Mouse (Mus musculus): ENCODE data around the gene Gm6096. TPM values are rescaled to one million over a fixed set of nuclear protein-coding genes. Genes with fewer than 3 reads are reported as not detected.

The Gm6096 gene
- total RNA-seq (2023), result not detected

DNA sequence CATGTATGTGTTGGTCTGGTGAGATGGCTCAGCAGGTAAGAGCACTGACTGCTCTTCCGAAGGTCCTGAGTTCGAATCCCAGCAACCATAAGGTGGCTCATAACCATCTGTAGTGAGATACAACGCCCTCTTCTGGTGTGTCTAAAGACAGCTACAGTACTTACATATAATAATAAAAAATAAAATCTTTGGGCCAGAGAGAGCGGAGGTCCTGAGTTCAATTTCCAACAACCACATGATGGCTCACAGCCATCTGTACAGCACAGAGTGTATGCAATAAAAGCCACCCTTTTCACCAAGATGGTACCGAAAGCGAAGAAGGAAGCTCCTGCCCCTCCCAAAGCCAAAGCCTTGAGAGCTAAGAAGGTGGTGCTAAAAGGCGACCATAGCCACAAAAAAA is at the start of gene Gm6096:
Gene Gm6096 (plus strand): TSS at position 301 of the 400 bp plus-strand sequence.

DNA sequence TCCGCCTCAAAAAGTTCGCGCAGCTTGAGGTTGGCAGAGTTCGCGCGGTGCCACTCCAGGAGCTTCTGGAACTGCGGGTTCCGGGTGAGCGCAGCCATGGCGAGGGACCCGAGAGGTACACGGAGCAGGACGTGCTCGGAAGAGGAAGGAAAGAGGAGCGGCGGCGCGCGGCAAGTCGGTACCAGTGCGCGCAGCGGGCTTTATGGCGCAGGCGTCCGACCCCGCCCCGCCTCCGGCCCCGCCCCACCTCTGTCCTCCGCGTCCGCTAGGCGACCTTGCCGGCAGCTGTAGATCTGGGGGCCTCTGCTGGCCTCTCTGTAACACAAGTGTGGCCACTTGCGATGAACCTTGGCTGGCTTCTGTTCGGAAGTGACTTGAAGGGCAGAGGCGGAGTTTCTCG is 20.7 kb upstream of the Gm6096 start, which contains the start of gene Gpi1:
Gene Gpi1 (minus strand): TSS at position 221 of the 400 bp plus-strand sequence.

Other genes starting within 250 kb of the Gm6096 start
- gene Scgb2b27, start 237.1 kb upstream of the Gm6096 start, total RNA-seq (2023), result not detected
- gene Scgb1b27, start 229.6 kb upstream of the Gm6096 start, total RNA-seq (2023), result not detected
- not detected for gene Scgb1b30, start 155.6 kb upstream of the Gm6096 start, total RNA-seq (2023)
- gene Wtip, start 117.8 kb upstream of the Gm6096 start, total RNA-seq (2023), result 1 to 10 TPM; 1.1 to 1.7 TPM
- gene Uba2, start 81.4 kb upstream of the Gm6096 start, total RNA-seq (2023), result 10 to 100 TPM; 53.4 to 55.5 TPM
- gene Pdcd2l, start 54.4 kb upstream of the Gm6096 start, total RNA-seq (2023), result 10 to 100 TPM; 26.0 to 31.0 TPM
- gene Gpi1, start 20.7 kb upstream of the Gm6096 start, total RNA-seq (2023), result 100 to 1,000 TPM; 331 to 386 TPM
- gene 4931406P16Rik, start 62.5 kb downstream of the Gm6096 start, total RNA-seq (2023), result 10 to 100 TPM; 33.0 to 37.3 TPM
- gene Lsm14a, start 142.3 kb downstream of the Gm6096 start, total RNA-seq (2023), result 100 to 1,000 TPM; 142 to 147 TPM

Measured in monocyte, adult 59 days (primary cell).